Mouse (Mus musculus) central nervous system, embryonic 18 days (tissue): ENCODE measurements around the gene Ptar1. TPM values are rescaled to one million over a fixed set of nuclear protein-coding genes. Genes with fewer than 3 reads are reported as not detected.

Experiments
- polyA plus RNA-seq: library from polyadenylated mRNA; depleted of rRNA; stranded (reverse); fragments of >200 nt; gene quantifications from 2 replicates; pipeline ENCODE4 v1.2.3, GENCODE M21; 2012; rRNA removed

The Ptar1 gene
- polyA plus RNA-seq: 4.6 and 5.0 TPM in 2 replicates

DNA sequence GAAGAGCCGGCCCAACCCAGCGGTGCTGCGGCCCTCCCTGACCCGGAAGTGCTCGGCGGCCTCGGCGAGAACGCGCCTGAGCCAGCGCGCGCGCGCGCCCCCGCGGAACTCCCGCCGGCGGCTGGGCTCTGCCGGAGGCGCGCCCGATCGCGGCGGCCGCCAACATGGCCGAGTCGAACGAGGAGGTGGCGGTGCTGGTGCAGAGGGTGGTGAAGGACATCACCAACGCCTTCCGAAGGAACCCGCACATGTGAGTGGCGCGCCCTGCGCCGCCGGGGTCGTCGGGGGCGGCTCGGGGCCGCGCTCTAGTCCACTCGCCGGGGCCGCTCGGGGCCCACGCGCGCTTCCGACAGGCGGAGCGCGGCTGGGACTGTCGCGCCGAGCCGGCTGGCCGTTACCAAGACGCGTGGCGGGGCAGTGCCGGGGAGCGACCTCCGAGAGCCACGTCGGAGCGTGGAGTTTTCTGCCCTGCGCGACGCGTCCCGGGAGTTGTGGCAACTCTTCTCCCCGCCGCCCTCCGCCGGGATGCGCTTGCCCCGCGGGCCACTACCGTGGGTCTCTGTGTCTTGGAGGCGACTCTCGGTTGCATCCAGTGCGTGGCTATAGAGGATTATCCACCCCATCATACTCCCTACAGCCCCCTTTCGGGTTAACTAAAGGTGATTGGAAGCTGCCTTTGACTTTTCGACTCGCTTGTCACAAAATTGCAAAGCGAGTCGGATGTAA is at the start of gene Ptar1:
Ptar1 (plus strand) TSS at position 134 of the 726 bp plus-strand sequence.

DNA sequence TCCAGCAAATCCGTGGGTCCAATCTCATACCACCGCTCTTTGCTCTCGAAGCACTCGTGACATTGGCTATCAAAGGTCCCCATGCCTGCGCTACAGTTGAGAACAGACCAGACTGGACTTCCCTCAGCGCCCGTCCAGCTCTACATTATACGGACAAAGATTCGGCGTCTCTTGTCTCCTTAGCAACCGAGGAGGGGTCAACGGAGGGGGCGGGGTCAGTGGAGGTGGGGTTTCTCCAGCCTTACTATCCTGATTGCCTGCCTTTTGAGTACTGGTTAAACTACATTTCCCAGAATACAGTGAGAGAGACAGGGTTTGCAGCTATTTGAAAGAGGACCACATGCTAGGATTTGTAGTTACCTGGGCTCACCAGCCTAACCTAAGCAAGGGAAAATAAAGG is 34.6 kb upstream of the Ptar1 start, which contains the start of gene 1700028P14Rik:
1700028P14Rik (minus strand) TSS at position 169 of the 400 bp plus-strand sequence.

DNA sequence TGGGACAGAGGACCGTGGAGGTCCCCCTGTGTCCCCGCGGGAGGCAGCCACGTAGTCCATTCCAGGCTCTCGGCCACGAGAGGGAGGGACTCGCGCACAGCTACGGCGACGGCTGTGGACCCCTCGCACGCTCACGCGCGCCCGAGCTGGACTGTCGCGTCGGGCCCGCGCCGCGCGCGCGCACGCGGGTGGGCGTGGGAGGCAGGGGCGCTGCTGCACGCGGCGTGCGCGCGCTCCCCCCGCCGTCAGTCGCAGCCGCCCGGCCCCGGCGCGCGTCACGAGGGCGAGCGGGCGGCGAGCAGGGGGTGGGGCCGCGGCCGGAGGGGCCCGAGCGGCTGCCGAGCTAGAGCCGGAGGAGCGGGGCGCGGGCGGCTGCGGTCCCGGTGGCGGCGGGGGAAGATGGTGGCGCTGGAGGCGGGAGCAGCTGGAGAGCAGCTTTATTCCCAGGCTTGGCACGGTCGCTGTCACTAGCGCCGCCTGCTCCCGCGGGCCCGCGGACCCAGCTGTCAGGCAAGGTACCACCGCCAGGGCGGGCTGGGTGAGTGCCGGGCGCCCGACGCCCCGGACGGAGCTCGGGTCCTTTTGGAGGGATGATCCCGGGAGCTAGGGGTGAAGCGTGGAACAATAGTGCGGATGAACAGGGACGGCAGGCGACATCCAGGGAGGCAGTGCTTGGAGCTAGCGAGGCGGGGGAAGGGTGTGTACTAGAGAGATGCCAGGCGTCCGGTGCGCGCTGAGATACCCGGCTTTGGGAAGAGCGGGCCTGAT is 71.5 kb downstream of the Ptar1 start, which contains the start of gene Apba1:
Apba1 (plus strand) TSS at position 334 of the 768 bp plus-strand sequence.

Other genes with a start within 250 kb of the Ptar1 start
- 1.4 and 2.1 TPM in 2 replicates for gene Mamdc2, start 239.0 kb upstream of the Ptar1 start, polyA plus RNA-seq
- 1.9 and 2.1 TPM in 2 replicates for gene 1700028P14Rik, start 34.6 kb upstream of the Ptar1 start, polyA plus RNA-seq
- 50.8 and 54.3 TPM in 2 replicates for gene Apba1, start 71.5 kb downstream of the Ptar1 start, polyA plus RNA-seq